Mouse (Mus musculus) testis, adult 2 months (tissue): ENCODE measurements around the gene Sdhc.

Source experiments
- CTCF ChIP-seq: fragments of 200-500 bp; IDR thresholded peaks from 2 replicates; pipeline ENCODE4 v1.5.1; 2012; ENCODE audit warnings: low read depth, mild to moderate bottlenecking, inconsistent platforms, low read length, moderate library complexity; ENCODE audit not compliant: control insufficient read depth, insufficient read depth, insufficient replicate concordance
- POLR2A ChIP-seq: fragments of 200-500 bp; IDR thresholded peaks from 2 replicates; pipeline ENCODE4 v1.6.1; 2012; ENCODE audit warnings: low read depth, mild to moderate bottlenecking, inconsistent platforms, low read length, moderate library complexity; ENCODE audit not compliant: control insufficient read depth

- TF ChIP-seq POLR2A (no peak), CTCF (no peak)
Observed at GRCm38 (mm10) chr1:171101033-171101432, 49.4 kb downstream of the Sdhc start.
